10 mouse cellular contexts compared by ENCODE assay signal in the genomic region with DNA sequence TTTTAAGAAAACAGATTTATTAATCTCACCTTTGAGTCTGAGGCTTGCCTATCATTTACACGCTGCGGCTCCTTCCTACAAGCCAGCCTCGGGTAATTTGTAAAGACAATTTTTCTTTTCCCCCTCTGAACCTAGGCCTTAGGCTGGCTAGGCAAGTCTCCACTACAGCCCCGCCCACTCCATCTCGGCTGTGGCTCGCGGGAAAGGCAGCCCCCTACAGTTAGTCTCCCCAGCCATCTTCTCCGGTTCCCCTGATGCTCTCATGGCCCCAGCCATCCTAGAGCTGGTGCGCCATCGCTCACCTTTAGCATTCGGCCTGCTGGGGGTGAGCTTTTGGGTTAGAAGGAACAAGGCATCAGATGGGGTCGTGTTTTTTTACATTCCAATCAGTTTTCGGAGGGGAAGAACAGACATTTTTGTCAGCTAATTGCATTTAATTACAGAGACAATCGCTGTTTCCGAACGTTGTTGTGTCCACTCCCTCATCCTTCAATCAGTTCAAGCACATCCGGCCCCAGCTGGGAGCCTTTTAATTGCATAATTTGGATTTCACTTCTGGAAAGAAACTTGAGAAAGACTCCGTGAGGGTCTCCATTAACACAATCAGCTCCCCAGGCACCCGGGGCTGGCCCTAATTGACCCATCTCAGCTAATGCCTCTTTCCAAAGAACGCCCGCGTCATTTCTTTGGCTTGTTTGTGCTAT. TPM values are rescaled to one million over a fixed set of nuclear protein-coding genes. Genes with fewer than 3 reads are reported as not detected.
DNase-seq lines count a peak whose midpoint lies in the region; ATAC-seq lines count a peak whose summit lies in the region.
"Had no signal": no experiment of that assay in that cellular context is flagged by ENCODE, and none has a peak within 500 bp of the region (broad histone marks: within the 10 kb centered on the region; RNA-seq: fewer than 3 reads in every experiment).

No protein-coding gene starts in this region.

- H3K9ac ChIP-seq in forebrain, embryonic 14.5 days (ENCODE audit: low read length): no peak overlapping the region
- no peak overlapping the region for H3K9ac ChIP-seq in midbrain, embryonic 11.5 days (ENCODE audit: low read length)

- no peak overlapping the region for H3K4me3 ChIP-seq in forebrain, embryonic 14.5 days (ENCODE audit: low read depth, low read length)
- no peak overlapping the region for H3K4me3 ChIP-seq in midbrain, embryonic 11.5 days (ENCODE audit: low read depth, low read length)

- 3% methylated on average over 22 of the region's 22 CpGs for WGBS in forebrain, embryonic 14.5 days
- WGBS in midbrain, embryonic 11.5 days: 11% methylated on average over 22 of the region's 22 CpGs

- ATAC-seq in forebrain, embryonic 14.5 days: peak; percentile 54; the same call in 1 of the 2 replicates
- ATAC-seq in midbrain, embryonic 11.5 days (ENCODE audit: low FRiP score): no peak

- no peak overlapping the region for H3K27ac ChIP-seq in forebrain, embryonic 14.5 days (ENCODE audit: low read depth, low read length)
- no peak overlapping the region for H3K27ac ChIP-seq in midbrain, embryonic 11.5 days (ENCODE audit: low read depth, low read length)

- H3K9me3 ChIP-seq in forebrain, embryonic 14.5 days (replicated peaks; ENCODE audit: control insufficient read depth, low read length): no peaks in the 10 kb centered on the region
- H3K9me3 ChIP-seq in midbrain, embryonic 11.5 days (ENCODE audit: control insufficient read depth, low read length): no peaks in the 10 kb centered on the region

- peak overlapping the region; percentile 39 for H3K4me2 ChIP-seq in forebrain, embryonic 14.5 days (ENCODE audit: low read length)
- peak overlapping the region; percentile 3; the same call in 1 of the 2 replicates for H3K4me2 ChIP-seq in midbrain, embryonic 11.5 days

- no peaks in the 10 kb centered on the region for H3K36me3 ChIP-seq in forebrain, embryonic 14.5 days (ENCODE audit: control insufficient read depth, insufficient read depth, low read length)
- H3K36me3 ChIP-seq in midbrain, embryonic 11.5 days (ENCODE audit: control insufficient read depth, insufficient read depth, low read length): no peaks in the 10 kb centered on the region

- intact Hi-C loops in left cerebral cortex, postnatal 36 days (cut with DNase I): no loop called here

- H3K27me3 ChIP-seq in forebrain, embryonic 14.5 days (replicated peaks; ENCODE audit: control insufficient read depth, insufficient read depth, low read length): peaks cover 8% of the 10 kb centered on the region
- no peaks in the 10 kb centered on the region for H3K27me3 ChIP-seq in midbrain, embryonic 11.5 days (ENCODE audit: control insufficient read depth, insufficient read depth, low read length)

- peaks cover 3% of the 10 kb centered on the region; the same call in 1 of the 2 replicates for H3K4me1 ChIP-seq in forebrain, embryonic 14.5 days (ENCODE audit: control insufficient read depth, insufficient read depth, low read length)
- 0 out of 2 replicates have a peak, but pooled peaks cover 2% of the 10 kb centered on the region for H3K4me1 ChIP-seq in midbrain, embryonic 11.5 days (ENCODE audit: control insufficient read depth, insufficient read depth, low read length)

- peak; percentile 81 for DNase-seq in ES-CJ7 (ENCODE audit: low read depth, low spot score)
- DNase-seq in R1 (ENCODE audit: low read depth, low spot score): peak; percentile 88
- peak; percentile 46 for DNase-seq in forebrain, embryonic 14.5 days (ENCODE audit: low spot score)
- DNase-seq in midbrain, embryonic 11.5 days (ENCODE audit: low spot score, missing footprints): peak; percentile 86
- no peak for DNase-seq in layer of hippocampus, postnatal 10 days (ENCODE audit: low spot score in 2 of 2)
- DNase-seq in left cerebral cortex, postnatal 36 days (ENCODE audit: low spot score in 2 of 2): no peak
- no peak for DNase-seq in adrenal gland, postnatal 10 days
- DNase-seq: spleen, adult 18-20 months had no signal

RNA-seq across cellular contexts. Expression of a gene that starts 8.6 kb away (rescaled TPM):
- 0.84 and 1.1 TPM in 2 replicates for polyA plus RNA-seq in forebrain, embryonic 14.5 days (2014; fragmentation: Nextera tagmentation; extraction: Ambion mirVana)
- 0.19 TPM in 1 of 2 replicates, not detected in the other for polyA plus RNA-seq in midbrain, embryonic 11.5 days (2014; fragmentation: Nextera tagmentation; extraction: Ambion mirVana)
- 1 to 10 TPM in 1 of 2 experiments, not detected in 1; 1.1 TPM for total RNA-seq in layer of hippocampus, postnatal 10 days (2021)
- total RNA-seq in left cerebral cortex, postnatal 36 days (2021): not detected
- total RNA-seq in adrenal gland, postnatal 10 days (2021): not detected
- total RNA-seq: MEL had no signal
- polyA plus RNA-seq: liver, embryonic 16.5 days had no signal

RNA-seq across cellular contexts. Expression of a gene that starts 57.7 kb away (rescaled TPM):
- 17.5 and 19.8 TPM in 2 replicates for polyA plus RNA-seq in forebrain, embryonic 14.5 days (2014; fragmentation: Nextera tagmentation; extraction: Ambion mirVana)
- polyA plus RNA-seq in midbrain, embryonic 11.5 days (2014; fragmentation: Nextera tagmentation; extraction: Ambion mirVana): 14.8 and 17.2 TPM in 2 replicates
- total RNA-seq in layer of hippocampus, postnatal 10 days (2021): 10 to 100 TPM; 47.1 to 51.9 TPM
- total RNA-seq in left cerebral cortex, postnatal 36 days (2021): 100 to 1,000 TPM; 103 to 114 TPM
- 1 to 10 TPM; 6.2 to 8.1 TPM for total RNA-seq in adrenal gland, postnatal 10 days (2021)

Comparison
In these comparisons a context has a peak if more than half of its experiments do, and no peak if none do; other contexts are left out.
1. DNase-seq: peak in ES-CJ7 (single experiment), R1 (single experiment), forebrain, embryonic 14.5 days (single experiment) and midbrain, embryonic 11.5 days (single experiment); none in layer of hippocampus, postnatal 10 days (0 of 2), left cerebral cortex, postnatal 36 days (0 of 2) and adrenal gland, postnatal 10 days (single experiment).
2. RNA of a gene that starts 57.7 kb away (total RNA-seq): 103 to 114 TPM in left cerebral cortex, postnatal 36 days and 47.1 to 51.9 TPM in layer of hippocampus, postnatal 10 days; 6.2 to 8.1 TPM in adrenal gland, postnatal 10 days; every median in the first group is over 4 times any median in the second.